ENCODE assay signal across 21 mouse cellular contexts in genomic region chr15:85738939-85739338, GRCm38 (mm10). TPM values are rescaled to one million over a fixed set of nuclear protein-coding genes. Genes with fewer than 3 reads are reported as not detected.
DNase-seq lines count a peak whose midpoint lies in the region; ATAC-seq and TF ChIP-seq lines count a peak whose summit lies in the region.
"Had no signal": no experiment of that assay in that cellular context is flagged by ENCODE, and none has a peak within 500 bp of the region (broad histone marks: within the 10 kb centered on the region; RNA-seq: fewer than 3 reads in every experiment).

No protein-coding gene starts in this region.

- no peaks in the 10 kb centered on the region for H3K36me3 ChIP-seq in liver, embryonic 16.5 days (ENCODE audit: control insufficient read depth, insufficient read depth)
- no peaks in the 10 kb centered on the region for H3K36me3 ChIP-seq in liver, embryonic 11.5 days (ENCODE audit: control insufficient read depth, insufficient read depth, low read length)
- H3K36me3 ChIP-seq: embryonic facial prominence, embryonic 13.5 days; forebrain, embryonic 12.5 days; heart, embryonic 15.5 days; hindbrain, embryonic 10.5 days had no signal

- H3K9ac ChIP-seq in liver, embryonic 16.5 days (ENCODE audit: low read depth, low read length): no peak overlapping the region
- H3K9ac ChIP-seq in liver, embryonic 11.5 days (ENCODE audit: low read depth, low read length): no peak overlapping the region
- H3K9ac ChIP-seq: embryonic facial prominence, embryonic 13.5 days; forebrain, embryonic 12.5 days; heart, embryonic 15.5 days; hindbrain, embryonic 14.5 days had no signal

- peak overlapping the region; percentile 25; the same call in 1 of the 2 replicates for H3K4me2 ChIP-seq in liver, embryonic 16.5 days (ENCODE audit: low read depth, low read length)
- no peak overlapping the region for H3K4me2 ChIP-seq in liver, embryonic 11.5 days
- H3K4me2 ChIP-seq: embryonic facial prominence, embryonic 13.5 days; forebrain, embryonic 12.5 days; heart, embryonic 11.5 days; heart, embryonic 15.5 days; hindbrain, embryonic 14.5 days had no signal

- 0 out of 2 replicates have a peak, but pooled peaks have one; percentile 35 for ATAC-seq in frontal cortex, adult (ENCODE audit: low TSS enrichment)
- no peak for ATAC-seq in liver, embryonic 16.5 days (ENCODE audit: low read depth)
- no peak for ATAC-seq in liver, embryonic 11.5 days (replicated peaks; ENCODE audit: low FRiP score)
- ATAC-seq: forebrain, embryonic 16.5 days had no signal

- no peak for DNase-seq in frontal cortex, postnatal 14 days (ENCODE audit: low spot score in 2 of 2)
- DNase-seq in layer of hippocampus, adult 2 months (ENCODE audit: low spot score in 2 of 2): peak in 1 of 2 experiments; percentile 34
- DNase-seq in layer of hippocampus, postnatal 25 days (ENCODE audit: extremely low spot score in 1 of 2, low spot score in 1 of 2): no peak
- no peak for DNase-seq in liver, embryonic 11.5 days (ENCODE audit: low spot score)
- DNase-seq in telencephalon, adult 2 months (ENCODE audit: low read depth, low spot score): peak; percentile 36
- DNase-seq: adrenal gland, postnatal 10 days; cerebellum, adult 18-20 months; cerebellum, adult 9-11 months; cerebellum, postnatal 36 days; gastrocnemius, postnatal 10 days; heart, adult 18-20 months; heart, postnatal 14 days had no signal

- peak overlapping the region; percentile 63; the same call in 1 of the 2 replicates for H3K27ac ChIP-seq in layer of hippocampus, adult 2 months
- no peak overlapping the region for H3K27ac ChIP-seq in liver, embryonic 16.5 days (ENCODE audit: low read length)
- no peak overlapping the region for H3K27ac ChIP-seq in liver, embryonic 11.5 days (ENCODE audit: low read depth, low read length)
- H3K27ac ChIP-seq: embryonic facial prominence, embryonic 13.5 days; forebrain, embryonic 12.5 days; heart, embryonic 15.5 days; hindbrain, embryonic 10.5 days; hindbrain, embryonic 14.5 days had no signal

- peaks cover 6% of the 10 kb centered on the region for H3K4me1 ChIP-seq in liver, embryonic 16.5 days (ENCODE audit: control insufficient read depth, low read depth, low read length)
- H3K4me1 ChIP-seq in liver, embryonic 11.5 days (replicated peaks; ENCODE audit: control insufficient read depth, insufficient read depth, low read length): peaks cover 6% of the 10 kb centered on the region; the same call in 1 of the 2 replicates

- WGBS in liver, embryonic 16.5 days (ENCODE audit: insufficient replicate concordance): 56% methylated on average over 5 of the region's 5 CpGs
- WGBS in liver, embryonic 11.5 days: 74% methylated on average over 5 of the region's 5 CpGs

- peaks cover 34% of the 10 kb centered on the region for H3K27me3 ChIP-seq in liver, embryonic 16.5 days (ENCODE audit: control insufficient read depth, insufficient read depth, low read depth, low read length)
- H3K27me3 ChIP-seq in liver, embryonic 11.5 days (replicated peaks; ENCODE audit: control insufficient read depth, insufficient read depth, low read length): peaks cover 39% of the 10 kb centered on the region

- no peak overlapping the region for H3K4me3 ChIP-seq in layer of hippocampus, adult 2 months
- no peak overlapping the region for H3K4me3 ChIP-seq in liver, embryonic 16.5 days (ENCODE audit: low read depth, low read length)
- no peak overlapping the region for H3K4me3 ChIP-seq in liver, embryonic 11.5 days (ENCODE audit: low read depth, low read length)
- H3K4me3 ChIP-seq: embryonic facial prominence, embryonic 13.5 days; forebrain, embryonic 12.5 days; heart, embryonic 15.5 days; hindbrain, embryonic 10.5 days had no signal

- TF ChIP-seq CTCF in layer of hippocampus, adult 2 months (conservative IDR thresholded peaks at IDR 0.05): no peak

- no peaks in the 10 kb centered on the region for H3K9me3 ChIP-seq in liver, embryonic 16.5 days (replicated peaks; ENCODE audit: control insufficient read depth, low read length)
- no peaks in the 10 kb centered on the region for H3K9me3 ChIP-seq in liver, embryonic 11.5 days (ENCODE audit: control insufficient read depth, low read length)
- H3K9me3 ChIP-seq: embryonic facial prominence, embryonic 13.5 days; forebrain, embryonic 12.5 days; heart, embryonic 15.5 days; hindbrain, embryonic 10.5 days had no signal

RNA-seq across cellular contexts. Expression of gene Ppara, which starts 4.2 kb away (rescaled TPM):
- 1 to 10 TPM; 3.1 to 3.9 TPM for total RNA-seq in layer of hippocampus, adult 2 months (2021)
- total RNA-seq in layer of hippocampus, postnatal 25 days (2021): 1 to 10 TPM; 3.1 to 3.3 TPM
- polyA plus RNA-seq in liver, embryonic 16.5 days (2015; fragmentation: Nextera tagmentation; extraction: Ambion mirVana): 41.8 and 51.3 TPM in 2 replicates
- polyA plus RNA-seq in liver, embryonic 11.5 days (2014; fragmentation: Nextera tagmentation; extraction: Ambion mirVana): 2.5 and 3.4 TPM in 2 replicates
